Comparison of ENCODE assay signal across 8 mouse cellular contexts in the genomic region with DNA sequence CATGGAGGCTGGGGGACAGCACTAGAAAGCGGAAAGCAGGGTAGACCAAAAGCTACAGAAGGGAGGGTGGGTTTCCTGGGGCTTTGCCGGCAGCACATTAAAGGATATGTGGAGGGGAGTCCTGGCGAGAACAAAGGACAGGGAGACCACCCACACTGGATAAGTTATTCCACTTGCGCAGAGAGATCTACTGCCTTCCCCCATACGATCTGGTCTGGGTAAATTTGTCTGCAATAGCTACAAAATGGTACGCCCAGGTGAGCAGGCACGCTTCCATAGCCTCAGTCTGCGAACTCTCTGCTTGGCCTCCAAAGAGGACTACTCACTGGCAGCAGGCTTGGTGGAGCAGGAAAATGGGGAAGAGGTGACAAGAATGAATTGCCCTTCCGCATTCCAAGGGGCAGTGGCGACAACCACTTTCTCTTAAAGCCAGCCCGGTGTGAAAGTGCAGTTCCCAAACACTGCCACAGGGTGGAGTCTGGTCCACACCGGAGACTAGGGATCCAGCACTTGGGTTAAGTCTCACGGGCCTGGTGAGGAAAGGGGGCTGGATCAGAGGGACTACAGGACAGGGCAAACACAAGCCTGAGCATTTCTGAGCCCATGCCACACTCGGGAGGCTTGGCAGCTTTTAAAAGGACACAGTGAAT. TPM values are rescaled to one million over a fixed set of nuclear protein-coding genes. Genes with fewer than 3 reads are reported as not detected.
DNase-seq lines count a peak whose midpoint lies in the region; ATAC-seq lines count a peak whose summit lies in the region.

No protein-coding gene starts in this region.

- peak; percentile 78 for ATAC-seq in hindbrain, embryonic 15.5 days (ENCODE audit: low FRiP score, low read depth)

- peak overlapping the region; percentile 62 for H3K4me2 ChIP-seq in hindbrain, embryonic 15.5 days

- peak overlapping the region; percentile 25; the same call in 1 of the 2 replicates for H3K9ac ChIP-seq in hindbrain, embryonic 15.5 days

- no peaks in the 10 kb centered on the region for H3K36me3 ChIP-seq in hindbrain, embryonic 15.5 days

- DNase-seq in R1 (ENCODE audit: low read depth, low spot score) = peak; percentile 88
- peak; percentile 86 to 93 for DNase-seq in cerebellum, postnatal 36 days
- peak; percentile 85 to 88 for DNase-seq in frontal cortex, postnatal 36 days (ENCODE audit: low spot score in 2 of 2)
- DNase-seq in layer of hippocampus, postnatal 36 days = peak; percentile 80 to 81
- peak; percentile 93 for DNase-seq in lung, postnatal 25 days (ENCODE audit: low spot score)
- peak; percentile 87 for DNase-seq in retina, postnatal 1 day
- DNase-seq in urinary bladder, adult 18-20 months (ENCODE audit: low spot score in 2 of 2) = peak; percentile 81 to 85

- H3K4me3 ChIP-seq in hindbrain, embryonic 15.5 days = peak overlapping the region; percentile 29

- no peaks in the 10 kb centered on the region for H3K27me3 ChIP-seq in hindbrain, embryonic 15.5 days

- WGBS in hindbrain, embryonic 15.5 days = 5% methylated on average over 14 of the region's 14 CpGs

- peaks cover 13% of the 10 kb centered on the region for H3K4me1 ChIP-seq in hindbrain, embryonic 15.5 days (replicated peaks)

- no peak overlapping the region for H3K27ac ChIP-seq in hindbrain, embryonic 15.5 days (replicated peaks)

- H3K9me3 ChIP-seq in hindbrain, embryonic 15.5 days = no peaks in the 10 kb centered on the region

RNA-seq across cellular contexts. Expression of a gene that starts 50.9 kb away (rescaled TPM):
- polyA plus RNA-seq in hindbrain, embryonic 15.5 days (2015; fragmentation: Nextera tagmentation; extraction: Ambion mirVana) = 18.6 and 19.3 TPM in 2 replicates
- 10 to 100 TPM; 30.6 to 33.9 TPM for total RNA-seq in layer of hippocampus, postnatal 36 days (2021)
